ENCODE assay signal across 9 mouse cellular contexts in genomic region chr8:102783821-102784591, GRCm38 (mm10). TPM values are rescaled to one million over a fixed set of nuclear protein-coding genes. Genes with fewer than 3 reads are reported as not detected.
DNase-seq lines count a peak whose midpoint lies in the region; ATAC-seq and TF ChIP-seq lines count a peak whose summit lies in the region.
"Had no signal": no experiment of that assay in that cellular context is flagged by ENCODE, and none has a peak within 500 bp of the region (broad histone marks: within the 10 kb centered on the region; RNA-seq: fewer than 3 reads in every experiment).

No protein-coding gene starts in this region.

- H3K9me3 ChIP-seq in embryonic facial prominence, embryonic 13.5 days: no peaks in the 10 kb centered on the region
- no peaks in the 10 kb centered on the region for H3K9me3 ChIP-seq in heart, embryonic 14.5 days (ENCODE audit: control insufficient read depth, low read length)
- no peaks in the 10 kb centered on the region for H3K9me3 ChIP-seq in lung, embryonic 15.5 days

- DNase-seq in layer of hippocampus, adult 2 months (ENCODE audit: low spot score in 2 of 2): peak; percentile 57 to 61
- DNase-seq in layer of hippocampus, adult 9-11 months: no peak
- DNase-seq in kidney, postnatal 36 days: peak; percentile 19 to 38
- peak; percentile 72 for DNase-seq in retina, postnatal 1 day
- no peak for DNase-seq in natural killer cell, adult 2 months (ENCODE audit: low spot score in 2 of 2)

- peak overlapping the region; percentile 79 for H3K4me2 ChIP-seq in embryonic facial prominence, embryonic 13.5 days
- peak overlapping the region; percentile 92 for H3K4me2 ChIP-seq in heart, embryonic 14.5 days (ENCODE audit: low read length)
- peak overlapping the region; percentile 82 for H3K4me2 ChIP-seq in lung, embryonic 15.5 days

- peak overlapping the region; percentile 100 for H3K9ac ChIP-seq in embryonic facial prominence, embryonic 13.5 days
- H3K9ac ChIP-seq in heart, embryonic 14.5 days (ENCODE audit: low read length): peak overlapping the region; percentile 77
- peak overlapping the region; percentile 89 for H3K9ac ChIP-seq in lung, embryonic 15.5 days

- peak overlapping the region; percentile 66 for H3K4me3 ChIP-seq in layer of hippocampus, adult 2 months
- peak overlapping the region; percentile 92 for H3K4me3 ChIP-seq in embryonic facial prominence, embryonic 13.5 days
- H3K4me3 ChIP-seq in heart, embryonic 14.5 days (ENCODE audit: control insufficient read depth in 1 of 2, insufficient read depth in 1 of 2, low read depth in 1 of 2, low read length in 2 of 2): peak overlapping the region; percentile 59 to 91
- peak overlapping the region; percentile 78 for H3K4me3 ChIP-seq in lung, embryonic 15.5 days

- 0 out of 2 replicates have a peak, but pooled peaks cover 1% of the 10 kb centered on the region for H3K36me3 ChIP-seq in embryonic facial prominence, embryonic 13.5 days
- no peaks in the 10 kb centered on the region for H3K36me3 ChIP-seq in heart, embryonic 14.5 days (ENCODE audit: control insufficient read depth, insufficient read depth, low read length)
- no peaks in the 10 kb centered on the region for H3K36me3 ChIP-seq in lung, embryonic 15.5 days

- no peak for TF ChIP-seq CTCF in layer of hippocampus, adult 2 months (conservative IDR thresholded peaks at IDR 0.05)

- no peak for ATAC-seq in embryonic facial prominence, embryonic 13.5 days (ENCODE audit: insufficient number of reproducible peaks, insufficient read depth, low FRiP score, low TSS enrichment, low read depth)
- no peak for ATAC-seq in heart, embryonic 14.5 days (ENCODE audit: insufficient number of reproducible peaks, insufficient read depth, low FRiP score, low read depth)
- ATAC-seq in lung, embryonic 15.5 days (ENCODE audit: borderline replicate concordance, extremely low read depth, low FRiP score, low TSS enrichment): no peak

- peak overlapping the region; percentile 99 for H3K27ac ChIP-seq in layer of hippocampus, adult 2 months
- peak overlapping the region; percentile 99 for H3K27ac ChIP-seq in embryonic facial prominence, embryonic 13.5 days
- H3K27ac ChIP-seq in heart, embryonic 14.5 days (replicated peaks in 1 of 2; ENCODE audit: control insufficient read depth in 1 of 2, insufficient read depth in 1 of 2, low read depth in 2 of 2, low read length in 2 of 2): peak overlapping the region; percentile 90 to 91
- peak overlapping the region; percentile 96 for H3K27ac ChIP-seq in lung, embryonic 15.5 days

- H3K27me3 ChIP-seq in embryonic facial prominence, embryonic 13.5 days: no peaks in the 10 kb centered on the region
- peaks cover 16% of the 10 kb centered on the region; the same call in 1 of the 2 replicates for H3K27me3 ChIP-seq in heart, embryonic 14.5 days (ENCODE audit: control insufficient read depth, insufficient read depth, low read length)
- peaks cover 19% of the 10 kb centered on the region; the same call in 1 of the 2 replicates for H3K27me3 ChIP-seq in lung, embryonic 15.5 days

- WGBS in embryonic facial prominence, embryonic 13.5 days: 0% methylated on average over 41 of the region's 42 CpGs
- WGBS in heart, embryonic 14.5 days: under 1% methylated on average over 42 of the region's 42 CpGs
- WGBS in lung, embryonic 15.5 days: under 1% methylated on average over 42 of the region's 42 CpGs

- H3K4me1 ChIP-seq in embryonic facial prominence, embryonic 13.5 days: peaks cover 31% of the 10 kb centered on the region
- H3K4me1 ChIP-seq in heart, embryonic 14.5 days (ENCODE audit: control insufficient read depth in 2 of 2, insufficient read depth in 2 of 2, low read length in 2 of 2): peaks cover 3 to 11% of the 10 kb centered on the region in 2 experiments; a peak in 2 of 4 replicates
- peaks cover 14% of the 10 kb centered on the region; the same call in 1 of the 2 replicates for H3K4me1 ChIP-seq in lung, embryonic 15.5 days

RNA-seq across cellular contexts. Expression of gene Cdh11, which starts 1.4 kb away (rescaled TPM):
- 10 to 100 TPM; 70.5 to 77.3 TPM for total RNA-seq in layer of hippocampus, adult 2 months (2021)
- polyA plus RNA-seq in embryonic facial prominence, embryonic 13.5 days (2015; fragmentation: Nextera tagmentation; extraction: Ambion mirVana): 194 and 236 TPM in 2 replicates
- polyA plus RNA-seq in heart, embryonic 14.5 days (2014; fragmentation: Nextera tagmentation; extraction: Ambion mirVana): 65.8 and 75.4 TPM in 2 replicates
- 177 and 178 TPM in 2 replicates for polyA plus RNA-seq in lung, embryonic 15.5 days (2015; fragmentation: Nextera tagmentation; extraction: Ambion mirVana)
- total RNA-seq: MEL had no signal

Comparison
In these comparisons a context has a peak if more than half of its experiments do, and no peak if none do; other contexts are left out.
1. DNase-seq: peak in layer of hippocampus, adult 2 months (2 of 2), kidney, postnatal 36 days (2 of 2) and retina, postnatal 1 day (single experiment); none in layer of hippocampus, adult 9-11 months (single experiment) and natural killer cell, adult 2 months (0 of 2).
2. Peak in every context shown above with its lines, with median percentiles within 50 percentile points of each other: H3K27ac ChIP-seq, H3K4me3 ChIP-seq, H3K4me2 ChIP-seq and H3K9ac ChIP-seq.